Comparison of ENCODE assay signal across 21 mouse cellular contexts in genomic region chr6:40441755-40442154, GRCm38 (mm10). TPM values are rescaled to one million over a fixed set of nuclear protein-coding genes. Genes with fewer than 3 reads are reported as not detected.
A peak's percentile ranks its signal among the peaks of the same experiment; 100 is the strongest.
DNase-seq lines count a peak whose midpoint lies in the region; ATAC-seq and TF ChIP-seq lines count a peak whose summit lies in the region.
"Had no signal": no experiment of that assay in that cellular context is flagged by ENCODE, and none has a peak within 500 bp of the region (broad histone marks: within the 10 kb centered on the region; RNA-seq: fewer than 3 reads in every experiment).

No protein-coding gene starts in this region.

- no peak for DNase-seq in liver, embryonic 14.5 days (ENCODE audit: low read depth in 3 of 3, low spot score in 3 of 3)
- no peak for DNase-seq in liver, embryonic 11.5 days (ENCODE audit: low spot score)
- peak; percentile 38 to 49 for DNase-seq in B cell, adult 2 months
- DNase-seq in CD4-positive helper T cell, adult 2 months (ENCODE audit: low read depth, low spot score), result peak; percentile 21
- no peak for DNase-seq in brain, embryonic 14.5 days (ENCODE audit: low read depth)
- DNase-seq in adrenal gland, adult (ENCODE audit: inconsistent age in 2 of 2, low spot score in 1 of 2), result no peak
- DNase-seq: adrenal gland, adult 2 months; cerebellum, adult 9-11 months; kidney, adult 8-10 months; kidney, postnatal 4 days had no signal

- 0 out of 2 replicates have a peak, but pooled peaks have one; percentile 11 for TF ChIP-seq CTCF in liver, embryonic 14.5 days (IDR thresholded peaks at IDR 0.05; ENCODE audit: low read depth)
- TF ChIP-seq CTCF in brain, embryonic 14.5 days (IDR thresholded peaks at IDR 0.05; ENCODE audit: borderline replicate concordance, extremely low read depth, insufficient read depth, insufficient read length), result peak; percentile 12; the same call in 1 of the 2 replicates

- no peaks in the 10 kb centered on the region for H3K36me3 ChIP-seq in liver, embryonic 14.5 days (replicated peaks; ENCODE audit: control insufficient read depth, insufficient read depth, low read depth)
- H3K36me3 ChIP-seq in liver, embryonic 11.5 days (ENCODE audit: control insufficient read depth, insufficient read depth, low read length), result no peaks in the 10 kb centered on the region
- H3K36me3 ChIP-seq: embryonic facial prominence, embryonic 12.5 days; heart, embryonic 15.5 days; hindbrain, embryonic 12.5 days; midbrain, embryonic 10.5 days had no signal

- no peak overlapping the region for H3K4me2 ChIP-seq in liver, embryonic 14.5 days (ENCODE audit: low read depth)
- H3K4me2 ChIP-seq in liver, embryonic 11.5 days, result no peak overlapping the region
- H3K4me2 ChIP-seq: embryonic facial prominence, embryonic 12.5 days; heart, embryonic 15.5 days; hindbrain, embryonic 12.5 days had no signal

- WGBS in liver, embryonic 14.5 days (ENCODE audit: insufficient replicate concordance), result 42% methylated on average over 3 of the region's 3 CpGs
- WGBS in liver, embryonic 11.5 days, result 34% methylated on average over 3 of the region's 3 CpGs

- no peak overlapping the region for H3K9ac ChIP-seq in liver, embryonic 14.5 days (replicated peaks)
- H3K9ac ChIP-seq in liver, embryonic 11.5 days (ENCODE audit: low read depth, low read length), result no peak overlapping the region
- H3K9ac ChIP-seq: embryonic facial prominence, embryonic 12.5 days; heart, embryonic 15.5 days; hindbrain, embryonic 12.5 days had no signal

- TF ChIP-seq EP300 in liver, embryonic 14.5 days (IDR thresholded peaks at IDR 0.05; ENCODE audit: low read depth), result no peak

- H3K27me3 ChIP-seq in liver, embryonic 14.5 days (ENCODE audit: control insufficient read depth, insufficient read depth, low read length), result peaks cover 4% of the 10 kb centered on the region; the same call in 1 of the 2 replicates
- H3K27me3 ChIP-seq in liver, embryonic 11.5 days (replicated peaks; ENCODE audit: control insufficient read depth, insufficient read depth, low read length), result peaks cover 5% of the 10 kb centered on the region; the same call in 1 of the 2 replicates

- ATAC-seq in liver, embryonic 14.5 days (ENCODE audit: insufficient read depth), result no peak
- no peak for ATAC-seq in liver, embryonic 11.5 days (replicated peaks; ENCODE audit: low FRiP score)
- no peak for ATAC-seq in erythroblast, adult 5-6 weeks (replicated peaks; ENCODE audit: low FRiP score, poor library complexity, severe bottlenecking)

- H3K4me1 ChIP-seq in liver, embryonic 14.5 days (replicated peaks; ENCODE audit: control insufficient read depth in 2 of 2, insufficient read depth in 2 of 2, low read length in 1 of 2), result no peaks in the 10 kb centered on the region
- H3K4me1 ChIP-seq in liver, embryonic 11.5 days (replicated peaks; ENCODE audit: control insufficient read depth, insufficient read depth, low read length), result no peaks in the 10 kb centered on the region
- H3K4me1 ChIP-seq: embryonic facial prominence, embryonic 12.5 days; hindbrain, embryonic 12.5 days; midbrain, embryonic 10.5 days had no signal

- no peak overlapping the region for H3K4me3 ChIP-seq in liver, embryonic 14.5 days (ENCODE audit: insufficient read depth in 1 of 2, low read depth in 2 of 2, low read length in 2 of 2)
- no peak overlapping the region for H3K4me3 ChIP-seq in liver, embryonic 11.5 days (ENCODE audit: low read depth, low read length)
- H3K4me3 ChIP-seq: embryonic facial prominence, embryonic 12.5 days; heart, embryonic 15.5 days; hindbrain, embryonic 12.5 days; midbrain, embryonic 10.5 days had no signal

- H3K9me3 ChIP-seq in liver, embryonic 14.5 days (ENCODE audit: control insufficient read depth, low read length), result no peaks in the 10 kb centered on the region
- no peaks in the 10 kb centered on the region for H3K9me3 ChIP-seq in liver, embryonic 11.5 days (ENCODE audit: control insufficient read depth, low read length)
- H3K9me3 ChIP-seq: embryonic facial prominence, embryonic 12.5 days; heart, embryonic 15.5 days; hindbrain, embryonic 12.5 days; midbrain, embryonic 10.5 days had no signal

- no peak overlapping the region for H3K27ac ChIP-seq in liver, embryonic 14.5 days
- no peak overlapping the region for H3K27ac ChIP-seq in liver, embryonic 11.5 days (ENCODE audit: low read depth, low read length)
- H3K27ac ChIP-seq: embryonic facial prominence, embryonic 12.5 days; heart, embryonic 15.5 days; hindbrain, embryonic 12.5 days; midbrain, embryonic 10.5 days had no signal

- no peak for TF ChIP-seq POLR2A in brain, embryonic 14.5 days (IDR thresholded peaks at IDR 0.05; ENCODE audit: borderline replicate concordance, extremely low read depth, insufficient read depth, insufficient read length, poor library complexity, severe bottlenecking)

RNA-seq across cellular contexts. Expression of gene Wee2, which starts 2.9 kb away (rescaled TPM):
- not detected in 2 replicates for polyA plus RNA-seq in liver, embryonic 14.5 days (2012; rRNA removed)
- not detected in 2 replicates for polyA plus RNA-seq in liver, embryonic 14.5 days (2014; fragmentation: Nextera tagmentation; extraction: Ambion mirVana)
- not detected in 2 replicates for polyA plus RNA-seq in liver, embryonic 11.5 days (2014; fragmentation: Nextera tagmentation; extraction: Ambion mirVana)
- 0.13 and 0.14 TPM in 2 replicates for polyA plus RNA-seq in brain, embryonic 14.5 days (2012; rRNA removed)
- total RNA-seq in erythroblast, adult 5-6 weeks (2015; ENCODE audit: low replicate concordance), result not detected in 2 replicates
- not detected in 2 replicates for total RNA-seq in erythroblast, adult 5-6 weeks (2017; ENCODE audit: low replicate concordance)
- total RNA-seq: adrenal gland, adult 2 months; gastrocnemius, postnatal 4 days had no signal
- polyA plus RNA-seq: adrenal gland, adult 2 months; embryonic facial prominence, embryonic 12.5 days; heart, embryonic 15.5 days; hindbrain, embryonic 12.5 days; limb, embryonic 14.5 days; lung, embryonic 16.5 days; midbrain, embryonic 10.5 days; small intestine, adult 2 months had no signal

RNA-seq across cellular contexts. Expression of gene E330009J07Rik, which starts 5.8 kb away (rescaled TPM):
- 0.35 and 0.57 TPM in 2 replicates for polyA plus RNA-seq in liver, embryonic 14.5 days (2012; rRNA removed)
- 0.67 and 2.7 TPM in 2 replicates for polyA plus RNA-seq in liver, embryonic 14.5 days (2014; fragmentation: Nextera tagmentation; extraction: Ambion mirVana)
- polyA plus RNA-seq in liver, embryonic 11.5 days (2014; fragmentation: Nextera tagmentation; extraction: Ambion mirVana), result 4.7 and 5.5 TPM in 2 replicates
- polyA plus RNA-seq in brain, embryonic 14.5 days (2012; rRNA removed), result 17.8 and 26.4 TPM in 2 replicates
- 7.5 and 9.6 TPM in 2 replicates for total RNA-seq in erythroblast, adult 5-6 weeks (2015; ENCODE audit: low replicate concordance)
- 2.8 and 6.0 TPM in 2 replicates for total RNA-seq in erythroblast, adult 5-6 weeks (2017; ENCODE audit: low replicate concordance)

RNA-seq across cellular contexts. Expression of gene Ssbp1, which starts 29.4 kb away (rescaled TPM):
- 15.4 and 37.0 TPM in 2 replicates for polyA plus RNA-seq in liver, embryonic 14.5 days (2012; rRNA removed)
- polyA plus RNA-seq in liver, embryonic 14.5 days (2014; fragmentation: Nextera tagmentation; extraction: Ambion mirVana), result 68.5 and 75.1 TPM in 2 replicates
- polyA plus RNA-seq in liver, embryonic 11.5 days (2014; fragmentation: Nextera tagmentation; extraction: Ambion mirVana), result 161 and 179 TPM in 2 replicates
- polyA plus RNA-seq in brain, embryonic 14.5 days (2012; rRNA removed), result 62.9 and 82.4 TPM in 2 replicates
- total RNA-seq in erythroblast, adult 5-6 weeks (2015; ENCODE audit: low replicate concordance), result 38.0 and 42.5 TPM in 2 replicates
- 17.8 and 23.8 TPM in 2 replicates for total RNA-seq in erythroblast, adult 5-6 weeks (2017; ENCODE audit: low replicate concordance)

RNA-seq across cellular contexts. Expression of gene Tas2r137, which starts 49.3 kb away (rescaled TPM):
- polyA plus RNA-seq in liver, embryonic 14.5 days (2012; rRNA removed), result not detected in 2 replicates
- polyA plus RNA-seq in liver, embryonic 14.5 days (2014; fragmentation: Nextera tagmentation; extraction: Ambion mirVana), result not detected in 2 replicates
- not detected in 2 replicates for polyA plus RNA-seq in liver, embryonic 11.5 days (2014; fragmentation: Nextera tagmentation; extraction: Ambion mirVana)
- 0.23 and 0.25 TPM in 2 replicates for polyA plus RNA-seq in brain, embryonic 14.5 days (2012; rRNA removed)
- total RNA-seq in erythroblast, adult 5-6 weeks (2015; ENCODE audit: low replicate concordance), result not detected in 2 replicates
- not detected in 2 replicates for total RNA-seq in erythroblast, adult 5-6 weeks (2017; ENCODE audit: low replicate concordance)
- total RNA-seq: gastrocnemius, postnatal 4 days had no signal
- polyA plus RNA-seq: adrenal gland, adult 2 months; embryonic facial prominence, embryonic 12.5 days; forebrain, embryonic 11.5 days; heart, embryonic 15.5 days; hindbrain, embryonic 12.5 days; limb, embryonic 14.5 days; lung, embryonic 16.5 days; midbrain, embryonic 10.5 days; neural tube, embryonic 11.5 days; small intestine, adult 2 months had no signal

RNA-seq across cellular contexts. Expression of gene Tas2r108, which starts 51.6 kb away (rescaled TPM):
- polyA plus RNA-seq in liver, embryonic 14.5 days (2012; rRNA removed), result 0.05 TPM in 1 of 2 replicates, not detected in the other
- polyA plus RNA-seq in liver, embryonic 14.5 days (2014; fragmentation: Nextera tagmentation; extraction: Ambion mirVana), result 0.14 TPM in 1 of 2 replicates, not detected in the other
- polyA plus RNA-seq in liver, embryonic 11.5 days (2014; fragmentation: Nextera tagmentation; extraction: Ambion mirVana), result not detected in 2 replicates
- polyA plus RNA-seq in brain, embryonic 14.5 days (2012; rRNA removed), result 0.27 and 0.49 TPM in 2 replicates
- not detected in 2 replicates for total RNA-seq in erythroblast, adult 5-6 weeks (2015; ENCODE audit: low replicate concordance)
- not detected in 2 replicates for total RNA-seq in erythroblast, adult 5-6 weeks (2017; ENCODE audit: low replicate concordance)
- total RNA-seq: adrenal gland, adult 2 months; gastrocnemius, postnatal 4 days had no signal
- polyA plus RNA-seq: adrenal gland, adult 2 months; forebrain, embryonic 11.5 days; heart, embryonic 15.5 days; hindbrain, embryonic 12.5 days; lung, embryonic 16.5 days; midbrain, embryonic 10.5 days; neural tube, embryonic 11.5 days; small intestine, adult 2 months had no signal

Comparison
In these comparisons a context has a peak if more than half of its experiments do, and no peak if none do; other contexts are left out.
1. DNase-seq: peak in B cell, adult 2 months (2 of 2) and CD4-positive helper T cell, adult 2 months (single experiment); none in liver, embryonic 14.5 days (0 of 3), liver, embryonic 11.5 days (single experiment), brain, embryonic 14.5 days (single experiment) and adrenal gland, adult (0 of 2).